Mouse (Mus musculus) heart, embryonic 14.5 days (tissue): ENCODE measurements at regions not wholly inside any gene's neighbourhood (a gene's known extent, or its start where the extent isn't known, plus 50 kb on each side); places are given as distances from the start of the nearest gene placed in this dataset.

Experiments
- ATAC-seq: fragments of 200-750 bp; cut with Nextera tagmentation; 2 replicates; pipeline ENCODE4 v1.8.0; 2017; ENCODE audit warnings: low read depth, moderate TSS enrichment; ENCODE audit not compliant: insufficient number of reproducible peaks, insufficient read depth, low FRiP score
- H3K27ac ChIP-seq, 2 experiments: fragments of 200-500 bp in 1 of 2; fragments of 300-500 bp in 1 of 2; sonication (generic) in 1 of 2; replicated peaks in 1 of 2; 2 replicates each; pipeline ENCODE4 v1.5.1; 2012 to 2014; ENCODE audit warnings: low read depth in 2 of 2, low read length in 2 of 2, control low read depth in 1 of 2, mild to moderate bottlenecking in 1 of 2, mixed read lengths in 1 of 2; ENCODE audit not compliant: control insufficient read depth in 1 of 2, insufficient read depth in 1 of 2
- H3K27me3 ChIP-seq: fragments of 300-500 bp; sonication (generic); 2 replicates; pipeline ENCODE4 v1.6.1; 2014; ENCODE audit warnings: mild to moderate bottlenecking, low read length, control low read depth; ENCODE audit not compliant: control insufficient read depth, insufficient read depth
- H3K36me3 ChIP-seq: fragments of 300-500 bp; sonication (generic); 2 replicates; pipeline ENCODE4 v1.6.1; 2014; ENCODE audit warnings: mild to moderate bottlenecking, control low read depth, low read length, mixed read lengths; ENCODE audit not compliant: control insufficient read depth, insufficient read depth
- H3K4me1 ChIP-seq, 2 experiments: fragments of 200-500 bp in 1 of 2; fragments of 300-500 bp in 1 of 2; sonication (generic) in 1 of 2; 2 replicates each; pipeline ENCODE4 v1.6.1; 2012 to 2014; ENCODE audit warnings: low read length in 2 of 2, control low read depth in 1 of 2, mixed read lengths in 1 of 2; ENCODE audit not compliant: control insufficient read depth in 2 of 2, insufficient read depth in 2 of 2
- H3K4me2 ChIP-seq: fragments of 300-500 bp; sonication (generic); 2 replicates; pipeline ENCODE4 v1.6.1; 2014; ENCODE audit warnings: mild to moderate bottlenecking, low read length
- H3K4me3 ChIP-seq, 2 experiments: fragments of 200-500 bp in 1 of 2; fragments of 300-500 bp in 1 of 2; sonication (generic) in 1 of 2; 2 replicates each; pipeline ENCODE4 v1.5.1; 2012 to 2014; ENCODE audit warnings: low read length in 2 of 2, mild to moderate bottlenecking in 2 of 2, control low read depth in 1 of 2, low read depth in 1 of 2, moderate library complexity in 1 of 2; ENCODE audit not compliant: control insufficient read depth in 1 of 2, insufficient read depth in 1 of 2
- H3K9ac ChIP-seq: fragments of 300-500 bp; sonication (generic); 2 replicates; pipeline ENCODE4 v1.6.1; 2014; ENCODE audit warnings: mild to moderate bottlenecking, low read length
- H3K9me3 ChIP-seq: fragments of 300-500 bp; sonication (generic); 2 replicates; pipeline ENCODE4 v1.6.1; 2016; ENCODE audit warnings: low read length, control low read depth; ENCODE audit not compliant: control insufficient read depth
- WGBS: fragments of 180-500 bp; shearing (Covaris S2); extraction: QIAGEN DNeasy Blood & Tissue Kit; methylation state at CpG from one replicate; pipeline ENCODE4 v1.1.7; 2014; 5-methylcytosine and 5-hydroxymethylcytosine counted together

- Histone ChIP-seq H3K36me3 (no peaks in the 10 kb centered on the region), H3K27ac (no peak overlapping the region), H3K4me3 (no peak overlapping the region), H3K9me3 (peaks cover 9% of the 10 kb centered on the region), H3K27me3 (no peaks in the 10 kb centered on the region), H3K4me2 (no peak overlapping the region), H3K4me1 (no peaks in the 10 kb centered on the region), H3K9ac (no peak overlapping the region)
- ATAC-seq, result no peak
- 73% methylated on average over 3 of the region's 3 CpGs for WGBS
These were observed 110.0 kb downstream of the Cog6 start for GRCm38 (mm10) chr3:52906823-52907564.

DNA sequence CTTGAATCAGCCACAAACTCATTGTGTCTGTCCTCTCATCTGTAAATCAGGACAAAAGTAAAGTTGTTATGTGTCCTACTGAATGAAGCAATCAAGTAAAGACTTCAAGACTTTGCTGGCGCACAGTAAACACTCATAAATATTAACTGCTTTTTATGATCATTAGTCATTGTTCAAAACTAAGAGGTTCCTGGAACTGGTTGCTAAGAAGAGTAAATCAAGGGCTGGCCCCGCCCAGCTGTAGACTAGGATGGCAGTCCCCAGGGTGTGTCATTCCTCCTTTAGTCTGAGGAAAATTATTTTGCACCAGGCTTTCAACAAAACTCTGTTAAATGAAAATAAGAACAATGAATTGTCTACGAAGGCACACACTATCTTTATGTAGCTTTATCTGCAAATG lies 113.0 kb downstream of the Cog6 start:
- ATAC-seq, result no peak
- no peak overlapping the region for H3K27ac ChIP-seq

GRCm38 (mm10) chr3:52897665-52898064 lies 119.4 kb downstream of the Cog6 start:
- Histone ChIP-seq H3K27me3 (no peaks in the 10 kb centered on the region), H3K27ac (peak overlapping the region; percentile 68 to 76), H3K4me3 (no peak overlapping the region), H3K36me3 (no peaks in the 10 kb centered on the region), H3K4me2 (no peak overlapping the region), H3K4me1 (peaks cover 2 to 5% of the 10 kb centered on the region in 2 experiments; a peak in 2 of 4 replicates), H3K9me3 (no peaks in the 10 kb centered on the region), H3K9ac (no peak overlapping the region)
- WGBS, result 8% methylated on average over 4 of the region's 4 CpGs
- peak; percentile 83 for ATAC-seq

More for the DNA sequence above, 113.0 kb downstream of the Cog6 start:
- H3K36me3 ChIP-seq, result no peaks in the 10 kb centered on the region
- 85% methylated on average over 3 of the region's 3 CpGs for WGBS
- no peaks in the 10 kb centered on the region for H3K4me1 ChIP-seq
- H3K27me3 ChIP-seq, result no peaks in the 10 kb centered on the region
- H3K9me3 ChIP-seq, result no peaks in the 10 kb centered on the region
- no peak overlapping the region for H3K4me2 ChIP-seq
- H3K9ac ChIP-seq, result no peak overlapping the region
- H3K4me3 ChIP-seq, result no peak overlapping the region

DNA sequence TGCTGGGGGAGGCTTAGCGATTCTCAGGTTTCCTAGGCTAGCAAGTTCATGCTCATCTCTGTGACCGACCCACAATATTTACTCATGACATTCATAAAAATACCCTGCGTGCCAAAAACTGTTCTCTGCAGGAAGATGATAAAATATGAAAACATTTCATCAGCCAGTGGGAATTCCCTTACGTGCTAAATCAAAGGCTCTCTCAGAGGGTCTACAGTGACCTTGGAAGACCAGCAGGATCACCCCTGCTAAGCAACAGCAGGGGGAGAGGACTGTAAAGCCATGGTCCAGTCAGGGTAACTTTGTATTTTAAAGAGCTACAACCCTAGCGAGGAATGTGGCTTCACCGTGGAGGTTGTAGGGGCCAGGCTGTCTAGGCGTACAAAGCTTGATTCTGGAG lies 120.6 kb downstream of the Cog6 start:
- H3K9ac ChIP-seq, result no peak overlapping the region
- no peak overlapping the region for H3K4me2 ChIP-seq
- H3K36me3 ChIP-seq, result no peaks in the 10 kb centered on the region
- ATAC-seq, result no peak
- H3K4me1 ChIP-seq, result peaks cover 2 to 5% of the 10 kb centered on the region in 2 experiments; a peak in 2 of 4 replicates
- no peak overlapping the region for H3K4me3 ChIP-seq
- peak overlapping the region; percentile 68 to 76 for H3K27ac ChIP-seq
- no peaks in the 10 kb centered on the region for H3K27me3 ChIP-seq
- 67% methylated on average over 7 of the region's 7 CpGs for WGBS
- H3K9me3 ChIP-seq, result no peaks in the 10 kb centered on the region

- ATAC-seq, result no peak
These were observed 121.3 kb downstream of the Cog6 start for GRCm38 (mm10) chr3:52895751-52896150.

DNA sequence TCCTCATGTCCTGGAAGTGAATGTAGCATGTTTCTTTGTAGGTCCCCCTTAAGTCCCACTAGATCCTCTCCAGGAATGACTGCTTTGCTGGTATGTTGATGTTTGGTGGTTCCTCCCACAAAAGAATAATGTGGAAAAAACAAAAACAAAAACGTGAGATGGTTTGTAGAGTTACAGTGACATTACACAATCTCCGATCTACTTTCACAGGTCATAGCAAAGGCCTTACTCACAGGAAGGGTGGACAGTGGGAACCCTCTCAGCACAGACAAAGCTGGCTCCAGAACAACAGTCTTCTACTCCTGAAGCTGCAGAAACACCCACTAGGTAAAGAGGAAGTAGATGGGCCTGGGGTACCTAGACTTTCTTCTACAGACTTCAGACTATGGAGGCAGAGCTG lies 122.2 kb downstream of the Cog6 start:
- no peak overlapping the region for H3K27ac ChIP-seq

More at GRCm38 (mm10) chr3:52895751-52896150, 121.3 kb downstream of the Cog6 start:
- H3K9ac ChIP-seq, result no peak overlapping the region
- no peak overlapping the region for H3K4me2 ChIP-seq
- WGBS, result 84% methylated on average over 5 of the region's 5 CpGs
- H3K36me3 ChIP-seq, result no peaks in the 10 kb centered on the region
- H3K27ac ChIP-seq, result 0 out of 4 replicates have a peak overlapping the region, but pooled peaks of 1 of the 2 experiments have one; percentile 30
- H3K4me3 ChIP-seq, result no peak overlapping the region
- H3K9me3 ChIP-seq, result no peaks in the 10 kb centered on the region
- H3K27me3 ChIP-seq, result no peaks in the 10 kb centered on the region
- H3K4me1 ChIP-seq, result peaks cover 2 to 5% of the 10 kb centered on the region in 2 experiments; a peak in 2 of 4 replicates

DNA sequence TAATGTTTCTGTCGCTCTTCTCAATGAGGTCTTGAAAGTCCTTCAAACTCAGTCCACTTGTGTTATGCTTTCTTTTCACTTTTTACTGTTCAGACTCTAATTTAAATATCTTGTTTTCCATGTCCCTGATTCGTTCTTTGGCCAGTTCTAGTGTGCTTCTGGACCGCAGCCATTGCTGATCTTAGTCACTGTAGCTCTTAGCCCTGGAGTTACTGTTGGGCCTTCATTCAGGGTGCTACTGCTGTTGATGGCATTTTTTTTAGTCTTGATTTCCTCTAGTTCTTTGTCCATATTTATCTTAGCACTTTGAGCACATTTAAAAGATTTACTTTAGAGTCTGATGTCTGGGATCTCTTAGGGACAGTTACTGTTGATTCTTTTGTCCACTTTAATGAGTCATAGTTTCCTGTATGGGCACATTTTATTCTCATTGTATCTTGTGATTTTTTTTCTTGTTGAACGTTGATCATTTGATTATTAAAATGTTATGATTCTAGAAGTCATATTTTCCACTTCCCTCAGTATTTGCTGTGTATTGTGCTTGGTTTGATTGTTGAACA lies 127.8 kb downstream of the Cog6 start:
- Histone ChIP-seq H3K27me3 (no peaks in the 10 kb centered on the region), H3K9ac (no peak overlapping the region), H3K9me3 (no peaks in the 10 kb centered on the region), H3K36me3 (no peaks in the 10 kb centered on the region), H3K4me2 (no peak overlapping the region), H3K4me3 (no peak overlapping the region), H3K27ac (no peak overlapping the region; a peak in 1 of 4 replicates), H3K4me1 (peaks cover 0 to 3% of the 10 kb centered on the region in 2 experiments; a peak in 2 of 4 replicates)
- ATAC-seq, result no peak
- 57% methylated on average over 4 of the region's 4 CpGs for WGBS

More for the DNA sequence above, 122.2 kb downstream of the Cog6 start:
- no peak for ATAC-seq
- H3K36me3 ChIP-seq, result no peaks in the 10 kb centered on the region
- no peak overlapping the region for H3K9ac ChIP-seq
- H3K4me1 ChIP-seq, result peaks cover 2 to 5% of the 10 kb centered on the region in 2 experiments; a peak in 2 of 4 replicates
- H3K27me3 ChIP-seq, result no peaks in the 10 kb centered on the region
- H3K4me3 ChIP-seq, result no peak overlapping the region
- no peaks in the 10 kb centered on the region for H3K9me3 ChIP-seq
- 75% methylated on average over 2 of the region's 2 CpGs for WGBS
- H3K4me2 ChIP-seq, result no peak overlapping the region
